Mouse (Mus musculus) small intestine, adult 2 months (tissue): Measurements from ENCODE around the gene Dennd1a.

Experiments used
- CTCF ChIP-seq: fragments of 200-500 bp; IDR thresholded peaks from 2 replicates; pipeline ENCODE4 v1.5.1; 2012; ENCODE audit warnings: low read depth, mild to moderate bottlenecking, control low read depth, inconsistent platforms, low read length, moderate library complexity, mixed read lengths; ENCODE audit not compliant: insufficient replicate concordance, insufficient read length; ENCODE audit errors: extremely low read depth
- POLR2A ChIP-seq: fragments of 200-500 bp; IDR thresholded peaks from 2 replicates; pipeline ENCODE4 v1.6.1; 2012; ENCODE audit warnings: low read depth, mild to moderate bottlenecking, control low read depth, inconsistent platforms, low read length, moderate library complexity

DNA sequence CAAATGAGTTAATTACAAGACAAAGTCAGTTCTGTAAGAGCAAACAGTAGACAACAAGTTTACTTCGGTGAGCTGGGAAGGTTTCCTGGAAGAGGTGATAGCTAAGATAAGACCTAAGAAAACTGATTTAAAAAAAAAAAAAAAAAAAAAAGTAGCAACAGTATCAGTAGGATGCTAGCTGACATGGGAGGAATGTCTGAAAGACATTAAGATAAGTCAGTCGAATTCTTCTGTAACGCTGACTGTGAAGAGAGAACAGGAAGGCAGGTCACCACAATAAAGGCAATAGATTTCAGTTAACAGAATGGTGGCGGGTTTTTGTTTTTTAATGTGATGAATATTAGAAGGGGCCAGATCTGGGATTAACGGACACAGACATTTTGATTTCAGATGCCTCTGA lies 81.9 kb downstream of the Dennd1a start:
- TF ChIP-seq CTCF: no peak
- TF ChIP-seq POLR2A: no peak
